Mouse (Mus musculus): ENCODE data around the gene Rbm8a.

GRCm38 (mm10) chr3:96593374-96593773 lies 36.4 kb upstream of the Rbm8a start:
- TF ChIP-seq CTCF (IDR thresholded peaks at IDR 0.05; ENCODE audit: borderline replicate concordance, control insufficient read depth, extremely low read depth, insufficient read depth, low read length, poor library complexity) = no peak
- TF ChIP-seq POLR2A (IDR thresholded peaks at IDR 0.05; ENCODE audit: control insufficient read depth, extremely low read depth, insufficient read depth, low read length, poor library complexity) = no peak
